Mouse (Mus musculus) adrenal gland, postnatal 10 days (tissue): ENCODE data around the gene Ctc1. TPM values are rescaled to one million over a fixed set of nuclear protein-coding genes. Genes with fewer than 3 reads are reported as not detected.
A peak's percentile ranks its signal among the peaks of the same experiment; 100 is the strongest.
"Not testable (repeated sequence)": the region's sequence is repeated elsewhere in the genome, so short reads cannot be mapped to it uniquely, and the experiment has no call there.

Source experiments
- DNase-seq: peaks from one replicate; pipeline ENCODE4 v3.0.0; 2021; ENCODE audit warnings: mixed read lengths
- long read RNA-seq, 2 experiments: library from polyadenylated mRNA; stranded (forward); transcript quantifications; one replicate each; pipeline ENCODE4 v2.0.0; 2021
- total RNA-seq, 2 experiments: library from RNA; stranded (reverse); gene quantifications; 2 replicates each; pipeline ENCODE4 v1.2.3; 2021

Gene Ctc1
- 10 to 100 TPM; 25.3 to 30.0 TPM for total RNA-seq
- long read RNA-seq, experiment 1, partial matches to known transcripts, result 5 of 8 reads
- long read RNA-seq, experiment 1, other reads (novel, unspliced or antisense), result 3 of 8 reads
- long read RNA-seq, experiment 2, full-length matches to known transcripts, result 6 of 16 reads
- long read RNA-seq, experiment 2, partial matches to known transcripts, result 6 of 16 reads
- long read RNA-seq, experiment 2, other reads (novel, unspliced or antisense), result 4 of 16 reads

DNA sequence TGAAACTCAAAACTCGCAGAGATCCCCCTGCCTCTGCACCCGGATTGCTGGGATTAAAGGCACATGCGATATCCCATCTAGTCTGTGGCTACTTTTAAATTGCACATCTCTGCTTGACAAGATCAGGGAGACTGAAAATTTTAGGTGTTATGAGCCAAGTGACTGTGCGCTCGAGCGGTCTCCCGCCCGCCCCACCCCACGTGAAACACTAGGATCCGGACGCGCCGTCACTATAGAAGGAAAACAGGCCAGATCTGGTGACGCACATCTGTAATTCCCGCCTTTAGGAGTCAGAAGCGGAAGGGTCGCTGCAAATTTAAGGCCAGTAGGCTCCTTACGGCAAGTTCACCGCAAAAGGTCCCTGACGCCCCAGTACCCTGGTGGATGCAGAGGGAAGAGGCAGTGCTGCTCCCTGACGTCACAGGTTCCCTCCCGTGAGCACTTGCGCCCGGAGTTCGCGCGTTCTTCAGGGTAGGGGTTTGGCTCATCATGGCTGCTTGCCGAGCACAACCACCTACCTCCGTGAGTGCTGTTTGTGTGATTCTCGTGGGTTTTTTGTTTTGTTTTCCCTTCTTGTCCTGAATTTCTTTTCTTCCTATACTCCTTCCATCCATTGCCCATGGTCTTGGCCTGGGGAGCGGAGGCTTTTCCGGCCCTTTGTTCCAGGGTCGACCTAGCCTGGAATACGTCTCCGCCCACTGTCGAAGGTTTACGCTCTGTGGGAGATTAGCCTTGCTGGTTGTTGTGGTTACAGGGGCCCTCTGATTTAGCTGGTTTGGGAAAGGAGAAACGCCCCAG lies at the start of gene Ctc1:
TSS of gene Ctc1 (plus strand) at position 268 of the 798 bp plus-strand sequence.
- peak; percentile 93 for DNase-seq

DNA sequence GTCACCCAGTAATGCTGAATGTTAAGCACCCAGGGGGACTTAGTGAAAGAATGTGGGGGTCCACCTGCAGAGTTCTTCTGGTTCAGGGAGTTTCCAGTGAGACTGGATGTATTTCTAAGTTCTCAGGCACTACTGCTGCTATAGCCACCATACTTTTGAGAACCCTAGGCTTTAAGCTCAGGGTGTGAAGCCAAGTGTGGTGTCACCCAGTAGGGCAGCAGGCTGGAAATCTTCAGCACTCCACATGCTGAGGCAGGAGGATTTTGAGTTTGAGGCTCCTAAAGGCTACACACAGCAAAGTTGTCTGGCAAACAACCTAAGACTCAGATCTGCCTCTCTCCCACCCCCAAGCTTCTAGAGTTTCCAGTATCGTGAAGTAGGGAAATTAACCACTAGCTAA lies 49.2 kb upstream of the Ctc1 start:
- no peak for DNase-seq

DNA sequence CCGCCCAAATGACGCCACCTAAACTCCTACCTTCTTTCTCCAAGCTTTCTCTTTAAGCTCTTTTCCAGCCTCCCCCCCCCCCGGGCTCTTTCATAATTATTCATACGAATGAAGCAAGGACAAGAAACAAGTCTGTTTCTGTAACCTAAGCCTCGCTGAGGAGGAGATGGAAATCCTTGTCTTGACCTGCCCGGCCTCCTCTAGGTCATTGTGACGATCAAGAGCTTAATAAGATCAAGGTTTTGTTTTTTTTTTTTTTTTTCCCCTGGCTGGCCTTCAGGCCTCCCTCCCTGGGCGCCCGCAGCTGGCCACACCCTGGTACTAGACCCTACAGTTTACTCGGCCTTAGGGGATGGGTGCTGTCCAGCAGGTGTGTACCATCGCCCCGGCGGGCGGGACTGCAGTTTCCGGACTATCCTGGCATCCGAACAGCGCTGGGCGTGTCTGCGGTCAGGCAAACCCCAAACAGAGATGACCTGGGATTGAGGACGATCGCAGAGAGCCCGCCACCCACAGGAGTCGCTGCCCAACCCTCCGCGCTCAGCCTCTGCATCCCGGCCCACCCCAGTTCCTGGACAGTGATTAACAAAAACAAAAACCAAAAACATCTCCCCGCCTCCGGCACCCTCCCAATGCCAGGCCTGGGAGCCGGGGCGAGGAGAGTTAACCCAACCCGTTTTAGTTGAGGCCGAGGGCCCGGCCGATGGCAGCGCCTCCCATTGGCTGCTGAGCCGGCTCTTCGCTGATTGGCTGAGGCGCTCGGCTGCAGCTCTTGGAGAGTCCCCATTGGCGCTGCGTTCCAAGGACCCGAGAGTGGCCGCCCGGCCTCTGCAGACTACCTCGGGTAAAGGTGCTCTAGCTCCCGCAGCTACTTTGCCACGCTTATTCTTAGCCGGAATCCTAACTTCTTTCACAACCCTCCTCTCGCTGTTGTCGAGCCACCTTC lies 48.1 kb upstream of the Ctc1 start, which contains the start of gene Slc25a35:
TSS of gene Slc25a35 (plus strand) at position 795 of the 946 bp plus-strand sequence.
- DNase-seq, result peak; percentile 95

DNA sequence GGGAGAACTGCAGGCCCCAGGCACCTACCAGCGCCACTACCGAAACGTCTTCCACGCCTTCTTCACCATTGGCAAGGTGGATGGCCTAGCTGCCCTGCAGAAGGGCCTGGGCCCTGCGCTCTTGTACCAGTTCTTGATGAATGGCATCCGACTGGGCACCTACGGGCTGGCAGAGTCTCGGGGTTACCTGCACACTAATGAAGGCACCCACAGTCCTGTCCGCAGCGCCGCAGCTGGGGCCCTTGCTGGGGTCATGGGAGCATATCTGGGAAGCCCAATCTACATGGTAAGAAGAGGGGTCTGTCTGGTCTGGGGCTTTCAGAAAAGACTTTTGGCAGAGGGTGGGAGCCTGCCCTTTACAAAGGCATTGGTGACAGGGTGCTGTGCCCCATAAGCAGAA lies 47.0 kb upstream of the Ctc1 start:
- DNase-seq, result no peak

DNA sequence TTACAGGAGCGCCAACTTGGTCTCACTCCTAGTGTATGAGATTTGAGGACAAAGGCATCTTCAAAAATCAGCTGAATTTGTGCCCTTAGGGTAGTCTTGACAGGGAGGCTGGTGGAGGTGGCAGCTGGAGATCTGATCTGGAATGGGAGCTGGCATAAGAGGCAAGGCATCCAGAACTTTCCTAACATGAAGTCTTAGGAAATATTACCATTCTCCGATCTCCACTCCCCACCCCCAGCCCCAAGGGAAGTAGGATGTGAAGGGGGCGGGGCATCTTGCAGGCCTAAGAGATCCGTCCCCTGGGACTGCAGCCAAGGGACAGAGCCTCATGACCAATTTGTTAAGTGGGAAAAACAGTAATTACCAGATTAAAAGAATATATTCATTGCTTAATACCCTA lies 45.5 kb upstream of the Ctc1 start:
- DNase-seq, result peak; percentile 77

DNA sequence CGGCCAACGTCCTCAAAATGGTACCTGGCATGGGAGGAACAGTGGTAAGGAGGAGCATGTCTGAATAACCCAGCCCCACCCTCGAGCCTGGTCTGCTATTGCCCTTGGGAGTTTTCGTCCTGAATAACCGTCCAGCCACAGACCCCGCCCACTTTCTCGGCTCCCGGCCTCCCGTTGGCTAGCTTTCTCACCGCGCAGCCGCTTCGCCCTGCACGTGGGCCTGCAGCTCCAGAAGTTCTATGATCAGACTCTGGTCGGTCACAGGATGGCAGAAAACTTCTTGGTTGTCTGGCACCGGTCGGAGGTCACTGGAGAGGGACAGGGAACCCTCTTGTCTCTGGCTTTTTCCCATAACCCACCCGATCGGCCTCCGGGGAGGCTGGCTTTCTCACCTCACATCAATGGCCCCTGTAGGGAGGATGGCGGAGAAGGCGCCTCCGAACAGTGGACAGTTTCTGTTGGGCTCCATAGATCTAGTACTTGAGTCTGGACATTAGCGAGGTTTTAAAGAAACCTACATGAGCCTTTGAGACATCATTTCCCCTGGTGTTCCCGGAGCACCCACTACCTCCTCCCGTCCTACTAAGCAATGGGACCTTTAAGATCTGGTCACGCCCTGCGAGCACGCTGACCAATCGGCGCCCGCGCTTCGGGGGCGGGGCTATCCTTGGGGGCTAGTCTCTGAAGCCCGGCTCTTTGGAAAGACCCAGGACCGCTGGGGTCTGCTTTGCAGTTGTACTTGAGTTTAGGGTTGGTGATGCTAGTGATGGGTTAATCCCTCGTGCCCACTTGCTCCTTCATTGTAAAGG lies 42.3 kb upstream of the Ctc1 start:
- peak; percentile 94 for DNase-seq

DNA sequence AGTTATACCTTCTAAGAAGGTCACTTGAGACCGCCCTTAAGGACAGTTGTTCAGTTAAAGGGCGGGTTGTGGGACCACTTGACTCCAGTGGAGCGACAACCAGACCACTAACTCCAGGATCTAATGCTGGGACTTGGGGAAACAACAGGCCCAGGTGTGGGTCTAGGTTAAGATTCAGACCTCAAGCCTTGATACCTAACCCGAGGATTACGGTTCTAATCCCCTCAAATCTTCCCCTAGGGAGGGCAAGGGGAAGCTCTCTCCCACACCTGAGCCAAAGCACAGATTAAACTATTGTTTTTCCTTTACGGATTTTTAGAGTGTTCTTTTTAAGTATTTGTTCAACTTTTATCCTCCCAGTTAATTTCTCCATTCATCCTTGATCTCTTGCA lies 41.7 kb upstream of the Ctc1 start:
- no peak for DNase-seq

DNA sequence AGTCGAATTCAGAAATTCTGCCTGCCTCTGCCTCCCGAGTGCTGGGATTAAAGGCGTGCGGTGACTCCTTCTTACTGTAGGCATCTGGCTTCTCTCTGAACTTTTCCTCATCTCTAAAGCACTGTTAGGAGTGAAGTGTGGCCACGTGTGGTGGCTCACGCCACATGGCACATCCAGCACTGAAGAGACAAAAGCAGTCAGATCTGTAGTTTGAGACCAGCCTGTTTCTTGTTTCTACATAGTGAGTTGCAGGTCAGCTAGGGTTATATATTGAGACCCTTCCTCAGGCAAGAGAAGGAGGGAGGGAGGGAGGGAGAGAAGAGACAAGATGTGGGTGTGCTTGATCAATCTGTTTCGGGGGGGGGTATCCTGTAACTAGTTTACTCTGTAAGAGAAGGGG lies 40.6 kb upstream of the Ctc1 start, which contains the start of gene Rangrf:
TSS of gene Rangrf (minus strand) at position 101 of the 400 bp plus-strand sequence.
- DNase-seq, result no peak

DNA sequence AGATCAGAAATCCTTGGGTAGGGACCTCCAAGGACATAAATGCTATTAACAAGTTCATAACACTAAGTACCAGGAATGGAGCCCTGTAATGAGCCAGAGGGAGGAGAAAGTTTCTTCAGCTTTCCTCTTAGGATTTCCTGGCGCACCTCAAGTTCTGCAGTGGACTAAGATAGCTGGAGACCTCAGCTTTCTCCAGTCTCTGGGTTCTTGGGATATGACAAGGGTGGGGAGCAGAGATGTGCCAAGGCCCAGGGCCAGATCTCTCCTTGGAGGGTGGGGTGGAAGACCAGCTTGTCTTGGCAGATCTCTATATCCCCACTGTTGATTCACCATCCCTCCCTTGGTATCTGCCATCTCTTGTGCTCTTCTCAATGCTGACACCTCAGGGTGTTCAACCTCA lies 40.1 kb upstream of the Ctc1 start:
- DNase-seq, result no peak

DNA sequence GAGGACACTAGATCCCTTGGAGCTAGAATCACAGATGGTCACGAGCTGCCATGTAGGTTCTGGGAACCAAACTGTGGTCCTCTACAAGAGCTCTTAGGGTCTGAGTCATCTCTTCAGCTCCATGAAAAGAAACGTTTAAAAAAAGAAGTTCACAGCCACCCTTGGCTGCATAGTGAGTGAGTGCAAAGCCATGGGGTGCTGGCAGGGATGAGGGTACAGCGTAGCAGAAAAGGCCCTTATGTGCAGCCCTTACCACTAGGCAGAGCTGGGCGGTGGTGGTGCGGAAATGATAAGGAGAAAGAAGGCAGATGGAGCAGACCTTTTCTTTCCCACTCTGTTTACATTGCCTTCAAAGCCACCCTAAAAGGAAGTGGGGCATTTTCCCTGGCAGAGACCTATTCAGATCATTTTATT lies 36.4 kb upstream of the Ctc1 start:
- no peak for DNase-seq

DNA sequence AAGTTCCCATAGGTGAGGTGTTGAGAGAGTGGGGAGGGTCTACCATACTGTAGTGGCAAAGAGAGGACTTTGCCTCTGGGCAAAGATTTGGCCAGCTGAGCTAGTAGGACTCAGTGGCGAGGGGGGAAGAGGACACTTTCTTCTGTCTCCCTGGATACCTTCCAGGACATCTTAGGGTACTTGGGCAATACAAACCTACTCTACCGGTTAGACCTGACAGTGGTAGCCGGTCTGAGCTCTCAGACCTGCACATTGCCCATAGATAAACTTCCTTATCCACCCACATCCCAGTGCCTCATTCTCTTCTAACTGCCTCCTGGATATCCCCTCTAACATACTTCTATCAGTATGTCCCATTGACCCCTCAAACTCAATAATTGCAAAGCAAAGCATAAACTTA lies 34.8 kb upstream of the Ctc1 start:
- DNase-seq, result no peak

DNA sequence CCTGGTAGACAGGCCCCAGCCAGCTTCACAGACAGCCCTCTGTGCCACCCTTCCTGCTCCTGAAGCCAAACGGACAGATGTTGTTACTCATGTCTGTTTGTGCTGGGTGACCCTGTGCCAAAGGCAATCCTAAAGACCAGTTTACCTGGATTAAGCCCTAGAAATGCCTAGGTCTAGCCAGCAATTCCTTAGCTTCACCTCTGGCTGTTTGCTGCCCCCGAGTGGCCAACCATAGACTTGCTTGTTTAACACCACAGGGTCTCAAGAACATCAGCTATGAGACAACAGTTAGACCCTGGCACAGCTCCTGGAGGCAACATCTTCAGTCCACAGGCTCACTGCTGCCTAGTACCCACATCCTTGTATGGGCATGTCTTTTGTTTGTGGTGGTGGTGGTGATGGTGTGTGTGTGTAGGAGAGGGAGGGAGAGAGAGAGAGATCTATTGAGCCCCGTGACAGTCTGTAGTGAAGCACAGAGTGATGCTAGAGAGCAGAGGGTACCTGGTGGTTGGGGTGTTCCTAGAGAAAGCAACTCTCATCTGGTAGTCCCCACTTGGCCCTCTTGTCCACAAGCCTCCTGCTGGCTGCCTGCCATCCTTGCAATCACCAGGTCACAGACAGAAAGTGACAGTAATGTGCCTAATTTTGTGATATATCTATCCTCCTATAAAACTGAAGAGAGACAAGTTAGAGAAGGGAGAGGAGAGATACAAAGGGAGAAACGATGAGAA lies 32.9 kb upstream of the Ctc1 start:
- peak; percentile 88 for DNase-seq

DNA sequence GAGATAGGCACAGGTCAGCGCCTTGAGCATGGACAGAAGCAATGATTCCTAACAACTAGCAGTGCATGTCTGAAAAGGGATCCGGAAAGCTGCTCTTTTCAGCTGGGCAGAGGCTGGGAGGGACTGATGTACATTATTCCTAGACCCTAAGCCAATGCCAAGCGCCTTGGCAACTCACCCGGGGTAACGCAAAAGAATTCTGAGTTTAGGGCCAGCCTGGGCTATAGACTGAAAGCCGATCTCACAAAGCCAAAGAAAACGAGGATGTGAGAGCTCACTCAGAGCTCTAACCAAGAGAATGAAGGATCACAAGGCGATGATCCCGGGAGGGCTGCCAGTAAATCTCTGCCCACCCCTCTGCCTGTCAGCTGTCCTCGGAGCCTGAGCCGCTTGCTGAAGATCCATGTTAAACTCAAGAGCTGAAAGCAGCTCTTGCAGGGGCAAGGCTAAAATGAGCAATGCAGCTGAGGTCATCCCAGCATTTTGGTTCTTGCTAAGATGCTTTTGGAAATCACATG lies 28.3 kb upstream of the Ctc1 start:
- no peak for DNase-seq

DNA sequence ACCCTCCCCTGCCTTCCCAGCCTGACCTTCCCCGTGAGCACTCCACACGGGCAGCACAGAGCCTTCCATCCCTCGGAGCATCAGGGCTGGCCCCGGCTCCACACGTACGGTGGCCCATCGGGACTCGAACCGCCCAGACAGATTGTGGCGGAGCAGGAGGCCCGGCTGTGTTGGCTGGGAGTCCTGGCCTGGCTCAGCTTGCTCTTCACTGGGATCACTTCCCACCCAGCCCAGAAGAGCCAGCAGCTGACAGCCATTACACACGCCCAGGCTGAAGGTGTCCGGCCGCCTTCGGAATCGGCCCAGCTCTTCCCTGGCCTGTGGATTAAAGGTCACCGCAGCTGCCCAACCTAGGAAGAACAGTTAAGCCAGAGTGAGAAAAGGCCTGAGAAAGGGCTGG lies 27.4 kb upstream of the Ctc1 start:
- peak; percentile 52 for DNase-seq

DNA sequence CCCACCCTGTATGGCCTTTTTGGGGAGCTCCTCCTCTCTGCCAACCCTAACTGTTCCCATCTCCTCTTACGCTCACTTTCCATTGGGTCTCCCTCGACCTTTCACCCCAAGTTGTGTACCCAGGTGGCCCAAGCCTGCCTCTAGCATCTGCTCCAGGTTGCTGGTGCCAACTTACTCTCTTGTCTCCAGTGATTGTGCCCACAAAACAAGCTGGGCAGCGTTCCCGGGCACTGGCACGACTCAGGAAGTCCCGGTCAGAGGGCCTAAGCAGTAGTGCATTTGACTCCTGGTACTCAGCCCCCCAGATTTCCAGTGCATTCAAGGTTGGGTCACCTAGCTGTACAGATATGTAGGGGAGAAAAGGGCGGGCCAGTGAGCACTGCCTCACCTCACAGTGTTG lies 22.6 kb upstream of the Ctc1 start:
- DNase-seq, result peak; percentile 54

DNA sequence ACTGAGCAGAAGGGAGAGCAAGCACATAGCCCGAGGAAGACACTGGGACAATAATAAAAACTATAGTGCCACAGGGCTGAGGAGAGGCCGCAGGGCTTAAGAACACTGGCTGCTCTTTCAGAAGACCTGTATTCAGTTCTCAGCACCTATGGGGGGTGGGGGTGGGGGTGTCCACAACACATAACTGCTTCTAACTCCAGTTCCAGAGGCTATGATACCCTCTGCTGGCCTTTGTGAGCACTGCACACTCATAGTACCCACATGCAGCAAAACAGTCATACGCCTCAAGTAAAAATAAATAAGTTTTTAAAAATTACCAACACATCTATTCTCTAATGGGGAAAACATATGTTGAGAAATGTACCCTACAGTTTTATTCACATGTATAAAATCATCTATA lies 21.3 kb upstream of the Ctc1 start:
- no peak for DNase-seq

DNA sequence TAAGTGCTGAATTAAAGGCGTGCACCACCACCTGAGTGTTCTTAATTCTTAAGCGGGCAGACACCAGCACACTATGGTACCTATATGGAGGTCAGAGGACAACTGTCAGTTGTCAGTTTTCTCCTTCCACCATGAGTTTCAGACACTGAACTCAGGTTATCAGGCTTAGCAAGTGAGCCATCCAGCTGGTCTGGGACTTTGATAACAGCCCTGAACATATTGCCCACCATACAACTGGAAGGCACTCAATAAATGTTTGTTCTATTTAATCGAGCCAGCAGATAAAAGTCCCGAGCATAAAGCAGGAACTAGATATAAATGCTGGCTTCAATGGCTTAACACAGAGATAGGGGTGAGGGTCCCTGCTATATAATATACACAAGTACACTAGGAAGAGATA lies 18.6 kb upstream of the Ctc1 start:
- DNase-seq, result no peak

DNA sequence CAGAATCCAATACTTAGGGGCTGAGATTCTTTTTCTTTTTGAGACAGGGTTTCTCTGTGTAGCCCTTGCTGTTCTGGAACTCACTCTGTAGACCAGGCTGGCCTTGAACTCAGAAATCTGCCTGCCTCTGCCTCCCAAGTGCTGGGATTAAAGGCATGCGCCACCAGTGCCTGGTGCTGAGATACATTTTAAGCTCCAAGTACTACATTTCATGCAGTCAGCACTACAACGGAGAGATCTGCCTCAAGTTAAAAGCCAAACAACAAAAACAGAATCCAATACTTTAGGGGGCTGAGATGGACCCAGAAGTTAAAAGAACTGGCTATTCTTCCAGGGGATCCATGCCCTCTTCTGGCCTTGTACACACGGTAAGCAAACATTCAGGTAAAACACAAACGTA lies 12.9 kb upstream of the Ctc1 start:
- not testable (repeated sequence) for DNase-seq

DNA sequence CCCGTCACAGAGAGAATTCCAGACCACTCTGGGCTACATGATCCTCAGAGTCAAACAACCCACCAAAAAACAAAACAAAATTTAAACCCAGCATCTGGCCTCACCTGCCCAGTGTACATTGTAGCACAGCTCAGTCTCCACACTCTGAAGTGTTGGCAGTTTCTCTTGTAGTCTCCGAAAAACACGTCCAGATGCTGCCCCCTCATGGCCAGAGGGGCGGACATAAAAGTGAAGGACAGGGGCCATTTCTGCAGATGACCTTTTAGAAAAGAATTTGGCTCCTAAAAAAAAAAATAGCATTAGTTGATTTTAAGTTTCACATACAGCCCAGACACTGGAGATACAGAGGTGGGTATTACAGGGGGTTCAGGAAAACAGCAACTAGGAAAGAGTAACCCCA lies 12.1 kb upstream of the Ctc1 start:
- DNase-seq, result peak; percentile 67

DNA sequence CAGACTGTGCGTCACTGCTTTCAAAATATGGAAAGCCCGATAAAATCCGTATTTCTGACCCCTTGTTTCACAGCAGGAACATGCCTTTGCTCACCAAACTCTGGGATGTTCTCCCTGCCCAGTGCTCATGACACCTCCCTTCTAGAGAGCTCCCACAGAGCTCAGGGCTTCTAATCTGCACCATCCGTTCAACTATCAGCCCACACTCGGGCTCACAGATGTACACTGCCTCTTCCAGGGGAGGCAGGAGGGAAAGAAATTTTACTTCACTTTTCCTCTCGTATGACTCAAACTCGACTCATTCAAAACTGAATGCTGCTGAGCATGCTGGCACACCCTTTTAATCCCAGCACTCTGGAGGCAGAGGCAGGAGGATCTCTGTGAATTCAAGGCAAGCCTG lies 10.5 kb upstream of the Ctc1 start:
- no peak for DNase-seq

DNA sequence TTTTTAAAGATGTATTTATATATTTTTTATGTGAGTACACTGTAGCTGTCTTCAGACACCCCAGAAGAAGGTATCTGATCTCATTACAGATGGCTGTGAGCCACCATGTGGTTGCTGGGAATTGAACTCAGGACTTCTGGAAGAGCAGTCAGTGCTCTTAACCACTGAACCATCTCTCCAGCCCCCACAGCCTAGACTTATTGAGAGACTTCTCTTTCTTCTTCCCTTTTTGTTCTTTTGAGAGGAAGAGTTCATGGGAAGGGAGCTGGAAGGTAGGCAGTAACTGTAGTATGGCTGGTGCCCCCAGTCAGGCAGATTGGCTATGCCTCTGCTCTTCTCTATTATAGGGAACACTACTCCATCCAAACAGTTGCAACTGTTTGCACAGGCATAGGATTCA lies 9.1 kb upstream of the Ctc1 start:
- not testable (repeated sequence) for DNase-seq
